Mouse (Mus musculus) hindbrain, embryonic 15.5 days (tissue): ENCODE measurements around the gene Fam25c. TPM values are rescaled to one million over a fixed set of nuclear protein-coding genes. Genes with fewer than 3 reads are reported as not detected.

Experiments
- ATAC-seq: fragments of 200-750 bp; cut with Nextera tagmentation; 2 replicates; pipeline ENCODE4 v1.8.0; 2017; ENCODE audit warnings: low read depth, moderate number of reproducible peaks, moderate TSS enrichment; ENCODE audit not compliant: low FRiP score
- H3K27ac ChIP-seq: fragments of 300-500 bp; sonication (generic); replicated peaks from 2 replicates; pipeline ENCODE4 v1.5.1; 2015; ENCODE audit warnings: mild to moderate bottlenecking, inconsistent platforms
- H3K27me3 ChIP-seq: fragments of 300-500 bp; sonication (generic); 2 replicates; pipeline ENCODE4 v1.6.1; 2015; ENCODE audit warnings: control low read depth, inconsistent platforms
- H3K36me3 ChIP-seq: fragments of 300-500 bp; sonication (generic); 2 replicates; pipeline ENCODE4 v1.6.1; 2015; ENCODE audit warnings: control low read depth, inconsistent platforms
- H3K4me1 ChIP-seq: fragments of 300-500 bp; sonication (generic); replicated peaks from 2 replicates; pipeline ENCODE4 v1.6.1; 2015; ENCODE audit warnings: control low read depth, inconsistent platforms
- H3K4me2 ChIP-seq: fragments of 300-500 bp; sonication (generic); 2 replicates; pipeline ENCODE4 v1.6.1; 2015; ENCODE audit warnings: moderate library complexity, mild to moderate bottlenecking, inconsistent platforms
- H3K4me3 ChIP-seq: fragments of 300-500 bp; sonication (generic); 2 replicates; pipeline ENCODE4 v1.5.1; 2015; ENCODE audit warnings: mild to moderate bottlenecking, inconsistent platforms
- H3K9ac ChIP-seq: fragments of 300-500 bp; sonication (generic); 2 replicates; pipeline ENCODE4 v1.6.1; 2015; ENCODE audit warnings: inconsistent platforms
- H3K9me3 ChIP-seq: fragments of 300-500 bp; sonication (generic); 2 replicates; pipeline ENCODE4 v1.6.1; 2016; ENCODE audit warnings: control low read depth, inconsistent platforms
- WGBS: fragments of 180-500 bp; shearing (Covaris S2); methylation state at CpG from one replicate; pipeline ENCODE4 v1.1.7; 2015; 5-methylcytosine and 5-hydroxymethylcytosine counted together
- polyA plus RNA-seq: library from polyadenylated mRNA; unstranded; fragments of >200 nt; fragmentation: Nextera tagmentation; extraction: Ambion mirVana; gene quantifications from 2 replicates; pipeline ENCODE4 v1.2.1, GENCODE M21; 2015

Gene Fam25c
- polyA plus RNA-seq, 1 experiment from 2014 or later, result not detected

DNA sequence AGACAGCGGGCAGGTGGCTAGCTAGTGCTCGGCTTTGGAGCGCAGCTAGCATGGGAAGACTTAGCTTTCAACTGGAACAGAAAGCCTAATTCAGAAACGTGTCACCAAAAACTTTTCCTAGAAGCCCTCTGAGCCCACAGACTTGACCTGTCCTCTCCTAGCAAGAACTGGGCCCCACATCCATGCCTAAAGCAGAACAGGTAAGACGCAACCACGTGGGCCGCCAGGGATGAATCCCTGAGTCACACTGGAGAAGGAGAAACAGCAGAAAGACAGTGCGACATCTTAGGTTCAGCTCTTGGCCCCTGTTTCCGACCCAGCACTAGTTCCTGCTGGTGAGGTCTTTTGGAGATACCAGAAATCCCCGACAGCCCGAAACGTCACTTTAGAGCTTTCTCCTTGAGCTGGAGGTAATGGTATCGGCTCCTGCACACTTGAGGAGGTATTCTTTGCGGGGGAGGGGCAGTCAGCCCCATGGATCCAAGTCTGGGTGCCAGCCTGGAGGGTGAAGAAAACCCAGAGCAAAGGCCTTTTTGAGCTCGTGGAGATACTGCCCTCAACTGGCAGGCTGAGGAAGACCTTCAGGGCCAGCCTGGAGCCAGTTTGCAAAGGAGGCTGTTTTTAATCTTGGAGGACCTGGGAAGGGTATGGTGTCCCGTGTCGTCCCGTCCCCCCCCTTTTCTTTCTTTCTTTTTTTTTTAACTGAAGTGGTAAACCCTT is 7.7 kb upstream of the Fam25c start:
- Histone ChIP-seq H3K4me1 (peaks cover 9% of the 10 kb centered on the region), H3K9me3 (no peaks in the 10 kb centered on the region), H3K4me3 (peak overlapping the region; percentile 43), H3K27me3 (no peaks in the 10 kb centered on the region), H3K9ac (peak overlapping the region; percentile 61; the same call in 1 of the 2 replicates), H3K27ac (peak overlapping the region; percentile 66; the same call in 1 of the 2 replicates), H3K36me3 (no peaks in the 10 kb centered on the region), H3K4me2 (peak overlapping the region; percentile 93)
- ATAC-seq, result peak; percentile 68
- 37% methylated on average over 18 of the region's 18 CpGs for WGBS

- 88% methylated on average over 4 of the region's 4 CpGs for WGBS
Observed at GRCm38 (mm10) chr14:34362135-34362534, 6.9 kb upstream of the Fam25c start.

DNA sequence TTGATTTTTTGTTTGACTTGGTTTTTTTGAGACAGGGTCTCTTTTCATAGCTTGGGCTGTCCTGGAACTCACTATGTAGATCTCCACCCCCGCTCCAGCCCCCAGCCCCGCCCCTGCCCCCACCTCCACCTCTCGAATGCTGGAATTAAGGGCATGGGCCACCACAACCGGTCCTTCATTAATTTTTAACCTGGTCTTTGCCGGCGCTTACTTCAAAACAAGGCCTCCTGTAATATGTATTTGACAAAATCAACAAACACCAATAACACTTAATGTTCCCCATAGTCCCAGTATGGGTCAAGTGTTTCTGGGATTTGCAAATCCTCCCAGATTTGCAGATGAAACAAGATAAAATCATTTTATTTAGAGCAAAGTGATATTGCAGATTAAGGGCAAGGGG is 5.0 kb upstream of the Fam25c start:
- Histone ChIP-seq H3K27ac (no peak overlapping the region), H3K9me3 (no peaks in the 10 kb centered on the region), H3K9ac (no peak overlapping the region), H3K4me1 (peaks cover 9% of the 10 kb centered on the region), H3K36me3 (no peaks in the 10 kb centered on the region), H3K4me3 (no peak overlapping the region), H3K27me3 (no peaks in the 10 kb centered on the region), H3K4me2 (no peak overlapping the region)
- no peak for ATAC-seq
- WGBS, result 42% methylated on average over 6 of the region's 6 CpGs

More at GRCm38 (mm10) chr14:34362135-34362534, 6.9 kb upstream of the Fam25c start:
- no peak for ATAC-seq
- no peak overlapping the region for H3K9ac ChIP-seq
- no peaks in the 10 kb centered on the region for H3K36me3 ChIP-seq
- peaks cover 9% of the 10 kb centered on the region for H3K4me1 ChIP-seq
- H3K9me3 ChIP-seq, result no peaks in the 10 kb centered on the region
- H3K27me3 ChIP-seq, result no peaks in the 10 kb centered on the region
- H3K27ac ChIP-seq, result no peak overlapping the region
- H3K4me2 ChIP-seq, result no peak overlapping the region
- H3K4me3 ChIP-seq, result no peak overlapping the region

DNA sequence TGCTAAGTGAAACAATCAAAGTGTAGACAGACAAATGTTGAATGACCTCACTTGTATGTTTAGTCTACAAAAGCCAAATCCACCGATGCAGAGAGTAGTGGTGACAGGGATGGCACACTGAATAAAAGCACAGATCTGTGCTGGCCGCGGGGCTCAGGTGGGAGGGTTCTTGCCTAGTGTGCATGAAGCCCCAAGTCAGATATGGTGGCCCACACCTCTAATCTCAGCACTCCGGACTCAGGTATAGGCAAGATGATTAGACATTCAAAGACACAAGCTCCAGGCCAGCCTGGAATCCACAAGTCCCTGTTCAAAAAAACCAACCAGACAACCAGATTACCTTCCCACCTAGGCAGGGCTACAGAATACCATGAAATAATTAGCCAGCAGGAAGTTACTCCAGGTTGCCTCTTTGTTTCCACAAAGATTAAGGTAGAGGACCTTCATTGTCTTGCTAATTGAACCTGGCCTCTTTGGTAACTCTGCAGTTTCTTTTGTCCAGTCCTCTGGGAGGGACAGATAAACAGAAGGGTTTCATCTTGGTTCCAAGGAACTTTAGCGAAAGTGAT is 4.5 kb upstream of the Fam25c start:
- H3K4me3 ChIP-seq, result no peak overlapping the region
- no peak overlapping the region for H3K9ac ChIP-seq
- no peaks in the 10 kb centered on the region for H3K36me3 ChIP-seq
- H3K27ac ChIP-seq, result no peak overlapping the region
- ATAC-seq, result no peak
- peaks cover 9% of the 10 kb centered on the region for H3K4me1 ChIP-seq
- WGBS, result 52% methylated on average over 5 of the region's 5 CpGs
- no peaks in the 10 kb centered on the region for H3K27me3 ChIP-seq
- no peaks in the 10 kb centered on the region for H3K9me3 ChIP-seq
- H3K4me2 ChIP-seq, result no peak overlapping the region

GRCm38 (mm10) chr14:34357671-34358455 is 2.6 kb upstream of the Fam25c start:
- H3K4me2 ChIP-seq, result no peak overlapping the region
- no peak for ATAC-seq
- 85% methylated on average over 7 of the region's 7 CpGs for WGBS

DNA sequence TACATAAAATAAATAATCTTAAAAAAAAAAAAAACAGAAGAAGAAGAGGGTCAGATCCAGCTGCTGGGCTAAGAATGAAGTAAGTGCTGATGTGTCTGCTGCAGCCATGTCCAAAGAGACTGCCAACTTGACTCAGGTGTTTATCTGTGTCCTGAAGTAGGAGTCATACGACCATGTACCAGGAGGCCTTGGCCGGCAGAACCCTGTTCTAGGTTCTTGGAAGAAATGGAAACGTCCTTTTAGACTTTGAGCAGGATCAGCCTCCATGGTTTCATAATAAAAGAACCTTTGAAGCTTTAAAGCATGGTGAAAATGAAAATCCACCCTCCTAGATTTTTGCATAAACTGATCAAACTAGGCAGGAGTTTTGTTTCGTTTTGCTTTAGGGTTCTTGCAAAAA is 777 bp downstream of the Fam25c start:
- H3K4me1 ChIP-seq, result no peaks in the 10 kb centered on the region
- WGBS, result 89% methylated on average over 4 of the region's 4 CpGs
- H3K36me3 ChIP-seq, result no peaks in the 10 kb centered on the region

More at GRCm38 (mm10) chr14:34357671-34358455, 2.6 kb upstream of the Fam25c start:
- Histone ChIP-seq H3K9ac (no peak overlapping the region), H3K27ac (no peak overlapping the region), H3K36me3 (no peaks in the 10 kb centered on the region), H3K27me3 (no peaks in the 10 kb centered on the region), H3K4me1 (no peaks in the 10 kb centered on the region; the same call in 1 of the 2 replicates), H3K4me3 (no peak overlapping the region), H3K9me3 (no peaks in the 10 kb centered on the region)

DNA sequence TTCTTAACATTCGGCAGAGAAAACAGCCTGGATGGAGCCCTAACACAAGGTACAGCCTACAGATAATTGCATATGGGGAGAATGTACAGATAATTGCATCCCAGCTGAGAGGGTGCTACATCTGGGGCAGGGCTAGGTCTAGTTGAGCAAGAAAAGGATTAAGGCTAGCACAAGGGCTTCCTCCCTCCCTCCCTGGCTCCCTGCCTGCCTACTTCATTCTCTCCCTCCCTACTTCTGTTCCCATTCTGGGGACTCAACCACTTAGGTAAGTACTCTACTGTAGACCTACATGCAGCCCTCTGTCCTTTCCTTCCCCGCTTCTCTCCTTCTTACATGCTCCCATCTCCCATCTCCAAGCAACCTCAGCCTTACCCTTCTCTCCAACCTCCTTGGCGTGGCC is 1.9 kb downstream of the Fam25c start:
- Histone ChIP-seq H3K27me3 (no peaks in the 10 kb centered on the region), H3K4me2 (no peak overlapping the region), H3K9me3 (no peaks in the 10 kb centered on the region), H3K36me3 (no peaks in the 10 kb centered on the region), H3K27ac (no peak overlapping the region), H3K4me3 (no peak overlapping the region), H3K9ac (no peak overlapping the region), H3K4me1 (no peaks in the 10 kb centered on the region)
- WGBS, result 96% methylated on average over 3 of the region's 3 CpGs
- no peak for ATAC-seq

More for the DNA sequence above, 777 bp downstream of the Fam25c start:
- no peaks in the 10 kb centered on the region for H3K27me3 ChIP-seq
- no peak overlapping the region for H3K4me3 ChIP-seq
- no peak overlapping the region for H3K27ac ChIP-seq
- no peak for ATAC-seq
- H3K9me3 ChIP-seq, result no peaks in the 10 kb centered on the region
- H3K9ac ChIP-seq, result no peak overlapping the region
- no peak overlapping the region for H3K4me2 ChIP-seq

GRCm38 (mm10) chr14:34352523-34352922 is 2.7 kb downstream of the Fam25c start:
- Histone ChIP-seq H3K4me2 (no peak overlapping the region), H3K9ac (no peak overlapping the region), H3K36me3 (no peaks in the 10 kb centered on the region), H3K27me3 (no peaks in the 10 kb centered on the region), H3K27ac (no peak overlapping the region), H3K9me3 (no peaks in the 10 kb centered on the region), H3K4me1 (no peaks in the 10 kb centered on the region), H3K4me3 (no peak overlapping the region)
- no peak for ATAC-seq
- 72% methylated on average over 6 of the region's 6 CpGs for WGBS

GRCm38 (mm10) chr14:34351660-34352059 is 3.6 kb downstream of the Fam25c start:
- H3K4me2 ChIP-seq, result no peak overlapping the region
- no peak overlapping the region for H3K9ac ChIP-seq
- WGBS, result 64% methylated on average over 3 of the region's 3 CpGs
- no peak overlapping the region for H3K4me3 ChIP-seq
- no peaks in the 10 kb centered on the region for H3K9me3 ChIP-seq
- H3K27ac ChIP-seq, result no peak overlapping the region
- H3K27me3 ChIP-seq, result no peaks in the 10 kb centered on the region
- ATAC-seq, result no peak
- no peaks in the 10 kb centered on the region for H3K36me3 ChIP-seq
- no peaks in the 10 kb centered on the region for H3K4me1 ChIP-seq

GRCm38 (mm10) chr14:34349007-34349406 is 6.2 kb downstream of the Fam25c start:
- no peak for ATAC-seq
- Histone ChIP-seq H3K9ac (no peak overlapping the region), H3K9me3 (no peaks in the 10 kb centered on the region), H3K4me1 (no peaks in the 10 kb centered on the region), H3K27me3 (no peaks in the 10 kb centered on the region), H3K27ac (no peak overlapping the region), H3K4me2 (no peak overlapping the region), H3K36me3 (no peaks in the 10 kb centered on the region), H3K4me3 (no peak overlapping the region)
- WGBS, result 89% methylated on average over 8 of the region's 8 CpGs

DNA sequence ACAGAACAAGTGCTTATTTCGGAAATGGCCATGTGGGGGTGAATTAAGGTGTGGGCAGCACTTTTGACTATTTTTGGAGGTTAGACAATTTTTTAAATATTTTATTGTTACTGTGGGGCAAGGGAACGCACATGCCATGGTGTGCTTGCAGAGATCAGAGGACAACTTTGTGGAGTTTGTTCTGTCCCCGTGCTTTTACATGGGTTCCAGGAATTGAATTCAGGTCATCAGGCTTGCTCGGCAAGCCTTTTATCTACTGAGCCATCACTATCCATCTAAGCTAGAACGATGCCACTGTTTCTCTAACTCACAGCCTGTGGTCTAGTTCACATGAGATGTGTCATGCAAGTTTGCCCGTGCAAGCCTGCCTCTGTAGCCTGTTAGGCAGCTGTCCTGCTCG is 6.9 kb downstream of the Fam25c start:
- Histone ChIP-seq H3K36me3 (peaks cover 4% of the 10 kb centered on the region), H3K9me3 (no peaks in the 10 kb centered on the region), H3K4me3 (no peak overlapping the region), H3K4me1 (no peaks in the 10 kb centered on the region), H3K27ac (no peak overlapping the region), H3K9ac (no peak overlapping the region), H3K27me3 (no peaks in the 10 kb centered on the region), H3K4me2 (no peak overlapping the region)
- 87% methylated on average over 7 of the region's 7 CpGs for WGBS
- no peak for ATAC-seq

DNA sequence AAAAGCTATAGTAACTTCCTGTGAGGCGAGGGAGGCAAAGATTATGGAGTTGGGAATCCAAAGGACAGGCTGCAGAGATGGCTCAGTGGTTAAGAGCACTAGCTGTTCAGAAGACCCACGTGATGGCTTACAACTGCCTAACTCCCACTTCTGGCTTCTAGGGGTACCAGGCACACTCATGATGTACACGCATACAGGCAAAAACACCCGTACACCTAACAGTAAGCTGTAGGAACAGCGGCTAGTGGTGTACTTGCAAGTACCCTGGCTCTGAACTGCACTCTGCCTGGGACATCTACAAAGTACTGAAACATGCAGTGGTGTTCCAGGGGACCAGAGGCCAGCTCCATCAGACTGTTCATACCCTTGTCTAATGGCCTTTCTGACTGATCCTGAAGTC is 8.1 kb downstream of the Fam25c start:
- no peak overlapping the region for H3K4me3 ChIP-seq
- H3K27me3 ChIP-seq, result no peaks in the 10 kb centered on the region
- H3K4me1 ChIP-seq, result no peaks in the 10 kb centered on the region
- no peak overlapping the region for H3K4me2 ChIP-seq
- no peak overlapping the region for H3K27ac ChIP-seq
- no peak overlapping the region for H3K9ac ChIP-seq
- ATAC-seq, result no peak
- H3K9me3 ChIP-seq, result no peaks in the 10 kb centered on the region
- peaks cover 14% of the 10 kb centered on the region for H3K36me3 ChIP-seq
- 98% methylated on average over 5 of the region's 5 CpGs for WGBS
